Mouse (Mus musculus) limb, embryonic 13.5 days (tissue): ENCODE results near the gene Ccdc32. TPM values are rescaled to one million over a fixed set of nuclear protein-coding genes. Genes with fewer than 3 reads are reported as not detected.
"Not testable (repeated sequence)": the region's sequence is repeated elsewhere in the genome, so short reads cannot be mapped to it uniquely, and the experiment has no call there.

Source experiments
- ATAC-seq: fragments of 200-750 bp; cut with Nextera tagmentation; 2 replicates; pipeline ENCODE4 v1.8.0; 2017; ENCODE audit warnings: low read depth, moderate number of reproducible peaks, moderate TSS enrichment; ENCODE audit not compliant: low FRiP score
- H3K27ac ChIP-seq: fragments of 300-500 bp; sonication (generic); 2 replicates; pipeline ENCODE4 v1.5.1; 2015; ENCODE audit warnings: inconsistent platforms, mild to moderate bottlenecking, moderate library complexity
- H3K27me3 ChIP-seq: fragments of 300-500 bp; sonication (generic); 2 replicates; pipeline ENCODE4 v1.6.1; 2015; ENCODE audit warnings: mild to moderate bottlenecking, inconsistent platforms
- H3K36me3 ChIP-seq: fragments of 300-500 bp; sonication (generic); 2 replicates; pipeline ENCODE4 v1.6.1; 2015; ENCODE audit warnings: inconsistent platforms, mild to moderate bottlenecking, moderate library complexity
- H3K4me1 ChIP-seq: fragments of 300-500 bp; sonication (generic); 2 replicates; pipeline ENCODE4 v1.6.1; 2015; ENCODE audit warnings: inconsistent platforms
- H3K4me2 ChIP-seq: fragments of 300-500 bp; sonication (generic); replicated peaks from 2 replicates; pipeline ENCODE4 v1.6.1; 2015; ENCODE audit warnings: inconsistent platforms, mild to moderate bottlenecking, moderate library complexity
- H3K4me3 ChIP-seq: fragments of 300-500 bp; sonication (generic); 2 replicates; pipeline ENCODE4 v1.5.1; 2015; ENCODE audit warnings: moderate library complexity, mild to moderate bottlenecking, inconsistent platforms
- H3K9ac ChIP-seq: fragments of 300-500 bp; sonication (generic); 2 replicates; pipeline ENCODE4 v1.6.1; 2015; ENCODE audit warnings: mild to moderate bottlenecking, inconsistent platforms
- H3K9me3 ChIP-seq: fragments of 300-500 bp; sonication (generic); 2 replicates; pipeline ENCODE4 v1.6.1; 2016; ENCODE audit warnings: inconsistent platforms
- WGBS: fragments of 180-500 bp; shearing (Covaris S2); methylation state at CpG from one replicate; pipeline ENCODE4 v1.1.7; 2015; 5-methylcytosine and 5-hydroxymethylcytosine counted together
- polyA plus RNA-seq: library from polyadenylated mRNA; unstranded; fragments of >200 nt; fragmentation: Nextera tagmentation; extraction: Ambion mirVana; gene quantifications from 2 replicates; pipeline ENCODE4 v1.2.1, GENCODE M21; 2015

The Ccdc32 gene
- polyA plus RNA-seq, 1 experiment from 2014 or later, result 22.8 TPM

DNA sequence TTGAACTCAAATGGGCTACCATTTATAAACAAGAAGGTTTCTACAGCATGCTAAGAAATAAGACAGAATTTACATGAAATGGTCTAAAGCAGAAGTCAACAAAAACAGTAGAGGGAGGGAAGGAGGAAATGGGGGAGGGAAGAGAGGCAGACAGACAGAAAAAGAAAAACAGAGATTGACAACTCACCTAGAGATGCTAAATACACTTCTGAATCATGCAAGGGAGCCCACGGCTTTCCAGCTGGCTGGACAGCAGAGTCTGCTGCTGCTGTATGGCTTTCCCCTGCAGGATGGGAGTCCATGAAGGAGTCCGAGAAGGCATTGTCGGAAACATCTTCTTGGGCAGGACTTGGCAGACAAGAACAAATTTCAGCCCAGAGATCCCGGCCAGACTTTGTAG, 2.2 kb downstream of the Ccdc32 start:
- ATAC-seq, result no peak
- Histone ChIP-seq H3K4me1 (peaks cover 13% of the 10 kb centered on the region), H3K9ac (no peak overlapping the region), H3K36me3 (peaks cover 22% of the 10 kb centered on the region), H3K27me3 (0 out of 2 replicates have a peak, but pooled peaks cover 4% of the 10 kb centered on the region), H3K4me2 (no peak overlapping the region), H3K9me3 (no peaks in the 10 kb centered on the region), H3K27ac (no peak overlapping the region), H3K4me3 (no peak overlapping the region)
- WGBS, result 91% methylated on average over 4 of the region's 4 CpGs

DNA sequence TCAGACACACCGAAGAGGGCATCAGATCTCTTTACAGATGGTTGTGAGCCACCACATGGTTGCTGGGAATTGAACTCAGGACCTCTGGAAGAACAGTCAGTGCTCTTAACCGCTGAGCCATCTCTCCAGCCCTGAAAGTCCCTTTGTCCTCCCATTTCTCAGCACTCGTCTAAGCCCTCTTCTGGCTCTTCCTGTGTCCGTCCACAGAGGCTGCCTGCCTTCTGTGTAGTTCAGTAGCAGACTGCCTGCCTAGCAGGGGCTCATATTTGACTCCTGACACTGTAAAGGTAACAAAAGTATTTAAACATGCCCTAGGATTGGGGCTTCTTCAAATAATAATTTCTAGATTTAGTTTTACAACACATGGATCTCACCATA, 4.0 kb downstream of the Ccdc32 start:
- no peaks in the 10 kb centered on the region for H3K27me3 ChIP-seq
- WGBS, result 79% methylated on average over 4 of the region's 4 CpGs
- H3K9ac ChIP-seq, result no peak overlapping the region
- H3K4me2 ChIP-seq, result no peak overlapping the region
- H3K9me3 ChIP-seq, result no peaks in the 10 kb centered on the region
- ATAC-seq, result no peak
- peaks cover 13% of the 10 kb centered on the region for H3K4me1 ChIP-seq
- no peak overlapping the region for H3K4me3 ChIP-seq
- no peak overlapping the region for H3K27ac ChIP-seq
- H3K36me3 ChIP-seq, result peaks cover 34% of the 10 kb centered on the region

DNA sequence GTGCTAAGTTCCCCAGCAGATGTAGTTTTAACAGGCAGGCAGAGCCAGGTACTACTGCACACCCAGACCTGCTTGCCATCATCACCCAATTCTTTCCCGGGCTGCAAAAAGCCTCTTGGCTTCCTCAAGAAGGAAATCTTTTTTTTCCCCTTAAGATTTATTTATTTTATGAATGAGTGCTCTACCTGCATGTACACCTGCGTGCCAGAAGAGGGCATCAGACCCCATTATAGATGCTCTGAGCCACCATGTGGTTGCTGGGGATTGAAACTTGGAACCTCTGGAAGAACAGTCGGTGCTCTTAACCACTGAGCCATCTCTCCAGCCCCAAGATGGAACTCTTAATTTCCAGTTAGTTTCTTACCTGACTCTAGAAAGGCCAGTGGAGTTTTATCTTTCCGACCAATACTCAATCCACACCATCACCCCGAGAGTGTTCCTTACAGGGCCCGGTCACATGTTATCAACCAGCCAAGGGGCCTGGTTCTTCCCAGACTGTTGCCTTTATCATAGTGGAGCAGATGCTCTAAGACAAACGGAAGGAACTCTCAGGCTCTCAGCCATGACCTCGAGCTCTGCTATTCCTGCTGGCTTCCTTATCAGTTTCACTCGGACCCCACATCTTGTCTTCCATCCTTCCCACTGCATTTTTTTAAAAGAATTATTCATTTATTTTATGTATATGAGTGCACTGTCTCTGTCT, 4.5 kb downstream of the Ccdc32 start:
- H3K4me2 ChIP-seq, result no peak overlapping the region
- H3K9ac ChIP-seq, result no peak overlapping the region
- H3K4me1 ChIP-seq, result peaks cover 13% of the 10 kb centered on the region
- no peak for ATAC-seq
- H3K9me3 ChIP-seq, result no peaks in the 10 kb centered on the region
- H3K27me3 ChIP-seq, result no peaks in the 10 kb centered on the region
- H3K36me3 ChIP-seq, result peaks cover 34% of the 10 kb centered on the region
- H3K4me3 ChIP-seq, result no peak overlapping the region
- WGBS, result 74% methylated on average over 9 of the region's 9 CpGs
- no peak overlapping the region for H3K27ac ChIP-seq

DNA sequence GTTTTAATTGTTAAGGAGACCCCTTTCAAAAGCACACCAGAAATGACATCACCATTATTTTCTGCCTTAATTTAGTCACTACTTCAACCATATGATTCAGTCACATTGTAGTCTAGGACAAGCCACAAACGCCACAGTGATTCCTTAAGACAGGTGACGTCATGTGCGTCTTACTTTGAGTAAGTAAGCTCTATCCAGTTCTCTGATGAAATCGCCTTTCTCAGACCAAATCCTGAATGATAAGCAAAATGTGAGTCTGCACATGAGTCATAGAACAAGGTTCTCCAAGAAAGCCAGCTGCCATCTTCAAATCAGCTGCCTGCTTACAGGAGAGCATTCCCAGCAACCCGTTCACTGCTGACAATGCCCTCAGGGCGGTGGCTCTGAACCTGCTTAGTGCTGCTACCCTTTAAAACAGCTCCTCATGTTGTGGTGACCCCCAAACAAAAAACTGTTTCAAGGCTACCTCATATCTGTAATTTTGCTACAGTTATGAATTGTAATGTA, 6.0 kb downstream of the Ccdc32 start:
- no peaks in the 10 kb centered on the region for H3K9me3 ChIP-seq
- peaks cover 42% of the 10 kb centered on the region for H3K36me3 ChIP-seq

DNA sequence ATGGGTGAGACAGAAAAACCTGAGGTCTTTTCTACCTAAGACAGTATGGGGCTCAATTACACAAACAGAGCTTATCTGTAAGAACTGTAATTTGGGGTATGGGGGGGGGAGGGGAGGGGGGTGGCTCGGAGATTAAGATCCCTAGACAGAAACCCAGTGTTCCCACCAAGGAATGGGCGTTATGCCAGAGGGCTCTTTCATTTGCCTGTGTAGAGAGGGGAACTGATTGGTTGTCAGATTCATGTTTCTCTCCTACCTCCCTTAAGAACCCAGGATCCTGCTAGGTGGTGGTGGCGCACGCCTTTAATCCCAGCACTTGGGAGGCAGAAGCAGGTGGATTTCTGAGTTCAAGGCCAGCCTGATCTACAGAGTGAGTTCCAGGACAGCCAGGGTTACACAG, 9.7 kb downstream of the Ccdc32 start:
- Histone ChIP-seq H3K4me1 (peaks cover 13% of the 10 kb centered on the region), H3K9me3 (0 out of 2 replicates have a peak, but pooled peaks cover 4% of the 10 kb centered on the region), H3K9ac (0 out of 2 replicates have a peak overlapping the region, but pooled peaks have one; percentile 35), H3K4me2 (no peak overlapping the region), H3K36me3 (peaks cover 41% of the 10 kb centered on the region), H3K27me3 (no peaks in the 10 kb centered on the region), H3K4me3 (no peak overlapping the region), H3K27ac (peak overlapping the region; percentile 11; the same call in 1 of the 2 replicates)
- no peak for ATAC-seq
- 53% methylated on average over 4 of the region's 4 CpGs for WGBS

More for the DNA sequence above, 6.0 kb downstream of the Ccdc32 start:
- no peak overlapping the region for H3K27ac ChIP-seq
- ATAC-seq, result no peak
- WGBS, result 94% methylated on average over 6 of the region's 6 CpGs
- H3K27me3 ChIP-seq, result no peaks in the 10 kb centered on the region
- no peak overlapping the region for H3K9ac ChIP-seq
- H3K4me1 ChIP-seq, result peaks cover 17% of the 10 kb centered on the region
- no peak overlapping the region for H3K4me2 ChIP-seq
- H3K4me3 ChIP-seq, result no peak overlapping the region

DNA sequence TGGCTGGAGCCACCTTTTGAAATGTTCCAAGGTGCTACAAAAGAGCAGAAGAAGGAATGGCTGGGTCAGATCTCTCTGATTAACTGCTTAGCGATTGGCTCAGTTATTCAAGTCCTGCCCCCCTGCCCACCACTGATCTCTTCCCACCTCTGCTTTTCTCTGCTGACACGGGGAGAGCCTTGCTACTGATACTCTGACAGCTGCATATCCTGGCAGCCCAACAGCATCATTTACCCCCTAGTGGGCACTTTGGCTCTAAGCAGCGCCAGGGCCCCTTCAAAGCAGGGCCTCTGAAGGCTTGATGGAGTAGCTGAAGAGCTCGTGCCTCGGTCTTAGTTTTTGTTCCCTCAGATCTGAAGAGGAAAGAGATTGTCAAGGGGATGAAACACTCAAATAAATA, 10.1 kb downstream of the Ccdc32 start:
- H3K27me3 ChIP-seq, result no peaks in the 10 kb centered on the region
- peaks cover 13% of the 10 kb centered on the region for H3K4me1 ChIP-seq
- H3K4me3 ChIP-seq, result no peak overlapping the region
- H3K9me3 ChIP-seq, result 0 out of 2 replicates have a peak, but pooled peaks cover 4% of the 10 kb centered on the region
- 0 out of 2 replicates have a peak overlapping the region, but pooled peaks have one; percentile 35 for H3K9ac ChIP-seq
- peak overlapping the region; percentile 40; the same call in 1 of the 2 replicates for H3K27ac ChIP-seq
- ATAC-seq, result peak; percentile 78
- WGBS, result 5% methylated on average over 5 of the region's 5 CpGs
- peaks cover 41% of the 10 kb centered on the region for H3K36me3 ChIP-seq
- peak overlapping the region; percentile 44 for H3K4me2 ChIP-seq

DNA sequence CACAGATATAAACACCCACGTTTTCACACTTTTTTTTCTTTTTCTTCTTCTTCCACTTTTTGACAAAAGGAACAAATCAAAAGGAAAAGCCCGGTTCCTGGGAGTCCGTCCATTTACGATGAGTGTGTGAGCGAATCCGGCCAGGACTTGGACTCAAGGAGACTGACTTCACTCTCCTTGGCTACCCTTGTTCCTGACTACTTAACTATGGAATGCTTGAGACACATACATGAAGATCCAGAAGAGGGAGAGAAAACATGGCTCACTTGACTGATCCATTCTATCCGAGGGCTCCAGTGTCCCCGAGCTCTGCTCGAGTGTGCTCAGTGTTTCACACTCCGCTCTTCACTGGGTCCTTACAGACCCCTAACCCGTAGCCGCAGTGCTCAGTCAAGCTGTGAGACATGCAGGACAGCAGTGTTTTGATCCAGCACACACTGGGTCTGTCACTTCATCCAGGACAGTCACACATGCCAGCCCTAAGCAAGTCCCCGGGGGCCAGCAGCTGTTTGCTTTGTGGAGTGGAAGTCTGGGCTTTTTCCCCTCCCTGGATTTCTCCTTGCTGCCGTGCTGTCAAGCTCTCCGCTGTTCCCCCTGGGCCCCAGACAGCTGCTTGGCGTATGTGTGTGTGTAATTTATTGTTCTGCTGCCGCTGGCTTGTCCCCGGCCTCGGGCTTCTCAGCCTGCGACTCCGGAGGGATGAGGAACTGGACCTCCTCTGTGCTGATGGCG, 10.6 kb downstream of the Ccdc32 start:
- no peak overlapping the region for H3K4me3 ChIP-seq
- peak; percentile 83 for ATAC-seq
- 0 out of 2 replicates have a peak, but pooled peaks cover 4% of the 10 kb centered on the region for H3K9me3 ChIP-seq
- H3K27ac ChIP-seq, result peak overlapping the region; percentile 40; the same call in 1 of the 2 replicates
- H3K9ac ChIP-seq, result 0 out of 2 replicates have a peak overlapping the region, but pooled peaks have one; percentile 35
- peaks cover 13% of the 10 kb centered on the region for H3K4me1 ChIP-seq
- H3K36me3 ChIP-seq, result peaks cover 41% of the 10 kb centered on the region
- WGBS, result 43% methylated on average over 22 of the region's 22 CpGs
- no peaks in the 10 kb centered on the region for H3K27me3 ChIP-seq
- peak overlapping the region; percentile 44 for H3K4me2 ChIP-seq

DNA sequence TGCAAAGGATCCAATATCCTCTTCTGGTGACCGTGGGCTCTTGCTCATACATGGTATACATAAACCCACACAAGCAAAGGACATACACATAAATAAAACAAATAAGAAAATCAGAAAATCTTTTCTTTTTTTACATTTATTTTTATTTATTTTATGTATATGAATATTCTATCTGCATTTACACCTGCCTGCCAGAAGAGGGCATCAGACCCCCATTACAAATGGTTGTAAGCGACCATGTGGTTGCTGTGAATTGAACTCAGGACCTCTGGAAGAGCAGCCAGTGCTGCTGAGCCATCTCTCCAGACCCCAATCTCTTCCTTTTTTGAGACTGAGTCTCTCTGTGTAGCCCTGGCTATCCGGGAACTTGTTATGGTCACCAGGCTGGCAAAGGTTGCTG, 11.5 kb downstream of the Ccdc32 start:
- Histone ChIP-seq H3K4me2 (no peak overlapping the region), H3K9ac (no peak overlapping the region), H3K27ac (no peak overlapping the region), H3K9me3 (0 out of 2 replicates have a peak, but pooled peaks cover 4% of the 10 kb centered on the region), H3K4me1 (peaks cover 13% of the 10 kb centered on the region), H3K4me3 (no peak overlapping the region), H3K36me3 (peaks cover 33% of the 10 kb centered on the region), H3K27me3 (no peaks in the 10 kb centered on the region)
- ATAC-seq, result no peak
- 89% methylated on average over 3 of the region's 3 CpGs for WGBS

DNA sequence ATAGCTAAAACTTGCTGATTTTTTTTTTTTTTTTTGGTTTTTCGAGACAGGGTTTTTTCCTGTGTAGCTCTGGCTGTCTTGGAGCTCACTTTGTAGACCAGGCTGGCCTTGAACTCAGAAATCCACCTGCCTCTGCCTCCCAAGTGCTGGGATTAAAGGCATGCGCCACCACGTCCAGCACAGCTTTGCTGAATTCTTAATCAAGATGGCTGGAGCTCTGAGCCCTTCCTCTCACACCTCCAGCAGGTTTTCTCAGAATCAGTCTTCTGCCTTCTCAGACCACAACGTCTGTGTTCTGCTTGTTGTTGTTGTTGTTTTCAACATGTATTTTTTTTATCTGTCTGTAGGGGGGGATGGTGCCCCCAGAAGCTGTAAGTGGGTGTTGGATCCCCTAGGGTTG, 12.9 kb downstream of the Ccdc32 start:
- ATAC-seq, H3K9ac ChIP-seq: not testable (repeated sequence)

DNA sequence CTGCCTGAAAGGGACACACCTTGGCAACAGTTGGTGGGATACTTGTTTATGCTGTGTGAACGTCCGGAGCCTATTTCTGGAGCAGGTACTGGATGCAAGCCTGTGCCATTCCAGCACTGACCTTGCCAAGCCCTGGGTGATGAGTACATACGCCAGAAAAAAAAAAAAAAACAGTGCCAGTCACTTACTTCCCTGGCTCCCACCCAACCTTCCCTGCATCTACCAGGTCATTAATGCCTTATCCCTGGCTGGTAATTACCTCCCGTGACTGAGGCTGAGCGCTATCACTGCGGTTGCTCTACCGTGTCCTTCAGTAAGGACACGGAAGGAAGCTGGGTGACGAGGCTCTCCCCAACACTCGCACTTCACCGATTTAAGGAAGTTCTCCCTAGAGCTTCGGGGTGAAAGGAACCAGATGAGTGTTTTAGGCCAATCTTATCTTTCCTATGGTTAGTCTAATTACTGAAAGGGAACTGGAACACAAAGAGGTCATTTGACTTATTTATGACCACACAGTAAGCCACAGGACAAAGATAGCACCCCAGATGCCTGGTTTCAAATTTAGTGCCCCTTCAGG, 13.5 kb downstream of the Ccdc32 start:
- no peaks in the 10 kb centered on the region for H3K27me3 ChIP-seq
- no peak overlapping the region for H3K4me3 ChIP-seq
- no peak for ATAC-seq
- peaks cover 15% of the 10 kb centered on the region for H3K36me3 ChIP-seq
- H3K9ac ChIP-seq, result no peak overlapping the region
- H3K9me3 ChIP-seq, result 0 out of 2 replicates have a peak, but pooled peaks cover 4% of the 10 kb centered on the region
- H3K4me2 ChIP-seq, result no peak overlapping the region
- H3K4me1 ChIP-seq, result peaks cover 13% of the 10 kb centered on the region
- no peak overlapping the region for H3K27ac ChIP-seq
- 63% methylated on average over 12 of the region's 12 CpGs for whole genome bisulfite sequencing

More for the DNA sequence above, 12.9 kb downstream of the Ccdc32 start:
- peaks cover 13% of the 10 kb centered on the region for H3K4me1 ChIP-seq
- not testable (repeated sequence) for H3K27me3 ChIP-seq, H3K27ac ChIP-seq, H3K4me2 ChIP-seq, H3K9me3 ChIP-seq, H3K4me3 ChIP-seq
- peaks cover 20% of the 10 kb centered on the region for H3K36me3 ChIP-seq
- 79% methylated on average over 4 of the region's 4 CpGs for WGBS

DNA sequence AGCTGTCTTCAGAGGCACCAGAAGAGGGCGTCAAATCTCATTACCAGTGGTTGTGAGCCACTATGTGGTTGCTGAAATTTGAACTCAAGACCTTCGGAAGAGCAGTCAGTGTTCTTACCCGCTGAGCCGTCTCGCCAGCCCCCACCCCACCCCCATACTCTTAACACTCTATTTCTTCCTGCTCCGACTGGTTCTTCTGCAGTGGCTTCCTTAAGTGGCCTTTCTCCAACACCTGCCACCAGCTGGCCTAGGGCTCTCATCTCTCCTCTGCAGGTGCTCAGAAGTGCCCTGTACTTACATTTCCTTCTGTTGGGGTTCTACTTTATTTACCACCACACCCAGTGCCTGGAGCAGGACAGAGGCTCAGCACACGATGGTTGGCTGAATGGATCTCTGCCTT, 14.2 kb downstream of the Ccdc32 start:
- Histone ChIP-seq H3K4me1 (peaks cover 13% of the 10 kb centered on the region), H3K4me2 (no peak overlapping the region), H3K27ac (no peak overlapping the region), H3K9ac (no peak overlapping the region), H3K27me3 (no peaks in the 10 kb centered on the region), H3K36me3 (peaks cover 15% of the 10 kb centered on the region), H3K9me3 (0 out of 2 replicates have a peak, but pooled peaks cover 4% of the 10 kb centered on the region), H3K4me3 (no peak overlapping the region)
- no peak for ATAC-seq
- 76% methylated on average over 7 of the region's 7 CpGs for WGBS

DNA sequence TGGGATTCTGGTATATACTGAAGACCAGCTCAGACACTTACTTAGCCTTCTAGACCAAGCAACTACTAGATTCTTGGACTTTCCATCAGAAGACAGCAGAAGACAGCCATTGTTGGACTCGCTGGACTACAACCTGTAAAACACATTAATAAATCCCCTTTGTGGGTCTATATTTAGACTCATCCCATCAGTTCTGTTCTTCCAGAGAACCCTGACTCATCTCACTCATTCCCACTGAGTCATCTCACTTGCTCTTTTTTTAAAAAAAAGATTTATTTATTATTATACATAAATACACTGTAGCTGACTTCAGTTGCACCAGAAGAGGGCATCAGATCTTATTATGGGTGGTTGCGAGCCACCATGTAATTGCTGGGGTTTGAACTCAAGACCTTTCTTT, 19.8 kb downstream of the Ccdc32 start:
- WGBS, result 94% methylated on average over 2 of the region's 2 CpGs
- Histone ChIP-seq H3K4me2 (no peak overlapping the region), H3K4me3 (no peak overlapping the region), H3K36me3 (no peaks in the 10 kb centered on the region), H3K9me3 (no peaks in the 10 kb centered on the region), H3K4me1 (no peaks in the 10 kb centered on the region), H3K9ac (no peak overlapping the region), H3K27ac (no peak overlapping the region), H3K27me3 (no peaks in the 10 kb centered on the region)
- ATAC-seq, result no peak
